Mouse (Mus musculus) MEL (cell line): ENCODE results near the gene Pgap3. TPM values are rescaled to one million over a fixed set of nuclear protein-coding genes. Genes with fewer than 3 reads are reported as not detected.

Experiments used
- DNase-seq: peaks from one replicate; pipeline ENCODE4 v3.0.0; 2011; ENCODE audit warnings: low read depth, low spot score
- H3K27ac ChIP-seq: 2 replicates; pipeline ENCODE4 v1.5.1; 2012; ENCODE audit warnings: low read depth, mild to moderate bottlenecking, control low read depth, low read length, moderate library complexity; ENCODE audit not compliant: control insufficient read depth
- H3K27me3 ChIP-seq, 2 experiments: fragments of 150-350 bp in 1 of 2; sonication (generic) in 1 of 2; 2 replicates each; pipeline ENCODE4 v1.6.1; 2012; ENCODE audit warnings: low read length in 2 of 2, mild to moderate bottlenecking in 2 of 2, improper control_type of control experiment in 1 of 2, moderate library complexity in 1 of 2; ENCODE audit not compliant: insufficient read depth in 2 of 2, control insufficient read depth in 1 of 2
- H3K36me3 ChIP-seq, 2 experiments: 2 replicates each; pipeline ENCODE4 v1.6.1; 2012 to 2014; ENCODE audit warnings: low read length in 2 of 2, improper control_type of control experiment in 1 of 2, inconsistent platforms in 1 of 2, mild to moderate bottlenecking in 1 of 2; ENCODE audit not compliant: insufficient read depth in 2 of 2, control insufficient read depth in 1 of 2
- H3K4me1 ChIP-seq, 2 experiments: fragments of 150-350 bp in 1 of 2; sonication (generic) in 1 of 2; 2 replicates each; pipeline ENCODE4 v1.6.1; 2012; ENCODE audit warnings: low read length in 2 of 2, improper control_type of control experiment in 1 of 2, mild to moderate bottlenecking in 1 of 2; ENCODE audit not compliant: insufficient read depth in 2 of 2, control insufficient read depth in 1 of 2
- H3K4me3 ChIP-seq, 2 experiments: fragments of 150-350 bp in 1 of 2; sonication (generic) in 1 of 2; 2 replicates each; pipeline ENCODE4 v1.5.1; 2012; ENCODE audit warnings: low read depth in 2 of 2, low read length in 2 of 2, mild to moderate bottlenecking in 2 of 2, moderate library complexity in 2 of 2, control low read depth in 1 of 2, improper control_type of control experiment in 1 of 2; ENCODE audit not compliant: control insufficient read depth in 1 of 2, insufficient read depth in 1 of 2
- H3K79me2 ChIP-seq: 2 replicates; pipeline ENCODE4 v1.6.1; 2012; ENCODE audit warnings: mild to moderate bottlenecking, low read length, moderate library complexity; ENCODE audit not compliant: control insufficient read depth, poor library complexity, insufficient read depth
- H3K9ac ChIP-seq: 2 replicates; pipeline ENCODE4 v1.6.1; 2012; ENCODE audit warnings: low read depth, mild to moderate bottlenecking, control low read depth, low read length, moderate library complexity; ENCODE audit not compliant: control insufficient read depth, poor library complexity, severe bottlenecking
- H3K9me3 ChIP-seq: fragments of 150-350 bp; sonication (generic); replicated peaks from 2 replicates; pipeline ENCODE4 v1.6.1; 2012; ENCODE audit warnings: mild to moderate bottlenecking, low read length, improper control_type of control experiment, moderate library complexity; ENCODE audit not compliant: insufficient read depth
- CHD1 ChIP-seq: IDR thresholded peaks from 2 replicates; pipeline ENCODE4 v1.6.1; 2012; ENCODE audit warnings: low read depth, mild to moderate bottlenecking, inconsistent platforms, low read length, improper control_type of control experiment
- CHD2 ChIP-seq: IDR thresholded peaks from 2 replicates; pipeline ENCODE4 v1.6.1; 2011; ENCODE audit warnings: low read length, improper control_type of control experiment
- CTCF ChIP-seq, 3 experiments: IDR thresholded peaks in 2 of 3; conservative IDR thresholded peaks in 1 of 3; 2 replicates each; pipeline ENCODE4 v1.5.1; 2011 to 2012; ENCODE audit warnings: low read length in 3 of 3, low read depth in 2 of 3, mild to moderate bottlenecking in 2 of 3, improper control_type of control experiment in 1 of 3, inconsistent platforms in 1 of 3, mixed read lengths in 1 of 3, moderate library complexity in 1 of 3; ENCODE audit not compliant: control insufficient read depth in 1 of 3, insufficient read depth in 1 of 3, poor library complexity in 1 of 3, severe bottlenecking in 1 of 3
- E2F4 ChIP-seq: IDR thresholded peaks from 2 replicates; pipeline ENCODE4 v1.6.1; 2011; ENCODE audit warnings: low read depth, low read length, improper control_type of control experiment, borderline replicate concordance
- EP300 ChIP-seq, 2 experiments: IDR thresholded peaks; 2 replicates each; pipeline ENCODE4 v1.6.1; 2011; ENCODE audit warnings: improper control_type of control experiment in 2 of 2, low read length in 2 of 2, low read depth in 1 of 2, mild to moderate bottlenecking in 1 of 2
- GABPA ChIP-seq: IDR thresholded peaks from 2 replicates; pipeline ENCODE4 v1.6.1; 2012; ENCODE audit warnings: low read depth, mild to moderate bottlenecking, inconsistent platforms, low read length, improper control_type of control experiment, moderate library complexity
- GATA1 ChIP-seq: IDR thresholded peaks from 2 replicates; pipeline ENCODE4 v1.6.1; 2011; ENCODE audit warnings: low read depth, low read length, improper control_type of control experiment
- MAFK ChIP-seq: IDR thresholded peaks from 2 replicates; pipeline ENCODE4 v1.6.1; 2011; ENCODE audit warnings: low read depth, mild to moderate bottlenecking, low read length, improper control_type of control experiment, borderline replicate concordance
- MAX ChIP-seq: IDR thresholded peaks from 2 replicates; pipeline ENCODE4 v1.6.1; 2011; ENCODE audit warnings: low read length, improper control_type of control experiment
- MEF2A ChIP-seq: IDR thresholded peaks from 2 replicates; pipeline ENCODE4 v1.6.1; 2014; ENCODE audit warnings: low read depth, mild to moderate bottlenecking, inconsistent platforms, low read length, improper control_type of control experiment; ENCODE audit not compliant: poor library complexity, insufficient replicate concordance, severe bottlenecking; ENCODE audit errors: extremely low read depth
- POLR2A ChIP-seq, 2 experiments: IDR thresholded peaks; 2 replicates each; pipeline ENCODE4 v1.6.1; 2011 to 2012; ENCODE audit warnings: low read length in 2 of 2, mild to moderate bottlenecking in 2 of 2, control low read depth in 1 of 2, improper control_type of control experiment in 1 of 2, low read depth in 1 of 2, moderate library complexity in 1 of 2; ENCODE audit not compliant: control insufficient read depth in 1 of 2, insufficient read depth in 1 of 2, poor library complexity in 1 of 2
- POLR2AphosphoS2 ChIP-seq: IDR thresholded peaks from 2 replicates; pipeline ENCODE4 v1.6.1; 2011; ENCODE audit warnings: low read length, improper control_type of control experiment
- POLR2AphosphoS5 ChIP-seq: IDR thresholded peaks from 2 replicates; pipeline ENCODE4 v1.6.1; 2012; ENCODE audit warnings: low read depth, borderline replicate concordance, mild to moderate bottlenecking, inconsistent platforms, low read length, moderate library complexity, mixed read lengths
- RCOR1 ChIP-seq: IDR thresholded peaks from 2 replicates; pipeline ENCODE4 v1.6.1; 2012; ENCODE audit warnings: low read depth, mild to moderate bottlenecking, inconsistent platforms, low read length, improper control_type of control experiment
- SIN3A ChIP-seq: IDR thresholded peaks from 2 replicates; pipeline ENCODE4 v1.6.1; 2012; ENCODE audit warnings: low read length, improper control_type of control experiment, inconsistent platforms
- TAL1 ChIP-seq: IDR thresholded peaks from 2 replicates; pipeline ENCODE4 v1.6.1; 2012; ENCODE audit warnings: mild to moderate bottlenecking, inconsistent platforms, low read length, moderate library complexity, mixed read lengths
- TBP ChIP-seq: IDR thresholded peaks from 2 replicates; pipeline ENCODE4 v1.8.0; 2011; ENCODE audit warnings: low read depth, low read length, improper control_type of control experiment
- TCF12 ChIP-seq: IDR thresholded peaks from 2 replicates; pipeline ENCODE4 v1.6.1; 2014; ENCODE audit warnings: low read depth, mild to moderate bottlenecking, inconsistent platforms, low read length, improper control_type of control experiment, moderate library complexity
- UBTF ChIP-seq: IDR thresholded peaks from 2 replicates; pipeline ENCODE4 v1.6.1; 2012; ENCODE audit warnings: low read depth, mild to moderate bottlenecking, inconsistent platforms, low read length, improper control_type of control experiment, moderate library complexity, borderline replicate concordance; ENCODE audit not compliant: insufficient read depth
- USF2 ChIP-seq, 2 experiments: IDR thresholded peaks; 2 replicates each; pipeline ENCODE4 v1.6.1; 2011 to 2012; ENCODE audit warnings: improper control_type of control experiment in 2 of 2, low read length in 2 of 2, borderline replicate concordance in 1 of 2, inconsistent platforms in 1 of 2, low read depth in 1 of 2, mild to moderate bottlenecking in 1 of 2; ENCODE audit not compliant: insufficient read depth in 1 of 2
- ZC3H11A ChIP-seq: IDR thresholded peaks from 2 replicates; pipeline ENCODE4 v1.6.1; 2012; ENCODE audit warnings: low read depth, mild to moderate bottlenecking, inconsistent platforms, low read length, improper control_type of control experiment
- ZMIZ1 ChIP-seq: IDR thresholded peaks from 2 replicates; pipeline ENCODE4 v1.6.1; 2012; ENCODE audit warnings: low read depth, mild to moderate bottlenecking, inconsistent platforms, low read length, improper control_type of control experiment, moderate library complexity
- polyA plus RNA-seq, 2 experiments: library from polyadenylated mRNA; stranded (reverse) in 1 of 2; unstranded in 1 of 2; fragments of >175 nt in 1 of 2; fragments of >200 nt in 1 of 2; gene quantifications; 2 replicates each; pipeline versions ENCODE4 v1.2.1 to v1.2.4; 2012; ENCODE audit warnings: low replicate concordance in 2 of 2, low read depth in 1 of 2; ENCODE audit not compliant: insufficient read length in 2 of 2, insufficient read depth in 1 of 2, missing spikeins in 1 of 2
- total RNA-seq: library from RNA; depleted of rRNA; stranded (reverse); fragments of 300-350 nt; gene quantifications from 2 replicates; pipeline ENCODE4 v1.2.3, GENCODE M21; 2012

Pgap3 gene
- total and polyA plus RNA-seq, 3 experiments: 7.4 to 8.4 TPM; not detected in 1

- Histone ChIP-seq H3K9ac (no peak overlapping the region), H3K79me2 (no peaks in the 10 kb centered on the region), H3K4me1 (peaks cover 0 to 5% of the 10 kb centered on the region in 2 experiments; a peak in 2 of 4 replicates), H3K4me3 (no peak overlapping the region), H3K9me3 (no peaks in the 10 kb centered on the region), H3K27ac (no peak overlapping the region), H3K36me3 (peaks cover 0 to 3% of the 10 kb centered on the region in 2 experiments; a peak in 2 of 4 replicates), H3K27me3 (peaks cover 0 to 5% of the 10 kb centered on the region in 2 experiments; a peak in 2 of 4 replicates)
- TF ChIP-seq MAFK: no peak
- no peak for TF ChIP-seq TAL1
- TF ChIP-seq ZC3H11A: no peak
- TF ChIP-seq ZMIZ1: no peak
- TF ChIP-seq TCF12: no peak
- no peak for TF ChIP-seq CTCF (IDR thresholded peaks at IDR 0.05 in 2 of 3, conservative IDR thresholded peaks at IDR 0.05 in 1 of 3; ENCODE audit: control insufficient read depth in 1 of 3, insufficient read depth in 1 of 3, low read depth in 2 of 3, low read length in 3 of 3, poor library complexity in 1 of 3, severe bottlenecking in 1 of 3)
- no peak for TF ChIP-seq MAX
- TF ChIP-seq E2F4: no peak
- no peak for DNase-seq
Measured at GRCm38 (mm10) chr11:98340597-98340996, 59.7 kb downstream of the Pgap3 start.

GRCm38 (mm10) chr11:98339679-98340287 is 60.5 kb downstream of the Pgap3 start:
- Histone ChIP-seq H3K9me3 (no peaks in the 10 kb centered on the region), H3K79me2 (no peaks in the 10 kb centered on the region), H3K4me1 (peaks cover 0 to 8% of the 10 kb centered on the region in 2 experiments; a peak in 2 of 4 replicates), H3K27ac (no peak overlapping the region), H3K36me3 (peaks cover 0 to 3% of the 10 kb centered on the region in 2 experiments; a peak in 2 of 4 replicates), H3K4me3 (no peak overlapping the region), H3K9ac (no peak overlapping the region), H3K27me3 (peaks cover 0 to 5% of the 10 kb centered on the region in 2 experiments; a peak in 2 of 4 replicates)
- no peak for DNase-seq
- TF ChIP-seq MEF2A (no peak), POLR2A (IDR thresholded peaks at IDR 0.05; ENCODE audit: control insufficient read depth in 1 of 2, insufficient read depth in 1 of 2, low read depth in 1 of 2, low read length in 2 of 2, poor library complexity in 1 of 2) (no peak), POLR2AphosphoS2 (no peak), MAX (no peak), GATA1 (no peak), CHD2 (no peak), UBTF (no peak), POLR2AphosphoS5 (no peak), RCOR1 (no peak), TBP (no peak), EP300 (IDR thresholded peaks at IDR 0.05; ENCODE audit: low read depth in 1 of 2, low read length in 2 of 2) (no peak), GABPA (no peak), USF2 (IDR thresholded peaks at IDR 0.05; ENCODE audit: borderline replicate concordance in 1 of 2, insufficient read depth in 1 of 2, low read depth in 1 of 2, low read length in 2 of 2) (no peak), CTCF (IDR thresholded peaks at IDR 0.05 in 2 of 3, conservative IDR thresholded peaks at IDR 0.05 in 1 of 3; ENCODE audit: control insufficient read depth in 1 of 3, insufficient read depth in 1 of 3, low read depth in 2 of 3, low read length in 3 of 3, poor library complexity in 1 of 3, severe bottlenecking in 1 of 3) (no peak), ZMIZ1 (no peak), CHD1 (no peak), SIN3A (no peak)
